Mouse (Mus musculus) frontal cortex, postnatal 10 days (tissue): ENCODE data around the gene Gm10999.
"Not testable (repeated sequence)": the region's sequence is repeated elsewhere in the genome, so short reads cannot be mapped to it uniquely, and the experiment has no call there.

Source experiments
- DNase-seq, 2 experiments: peaks; one replicate each; pipeline ENCODE4 v3.0.0; 2022; ENCODE audit warnings: low spot score in 2 of 2, mixed read lengths in 1 of 2

Gm10999 gene

DNA sequence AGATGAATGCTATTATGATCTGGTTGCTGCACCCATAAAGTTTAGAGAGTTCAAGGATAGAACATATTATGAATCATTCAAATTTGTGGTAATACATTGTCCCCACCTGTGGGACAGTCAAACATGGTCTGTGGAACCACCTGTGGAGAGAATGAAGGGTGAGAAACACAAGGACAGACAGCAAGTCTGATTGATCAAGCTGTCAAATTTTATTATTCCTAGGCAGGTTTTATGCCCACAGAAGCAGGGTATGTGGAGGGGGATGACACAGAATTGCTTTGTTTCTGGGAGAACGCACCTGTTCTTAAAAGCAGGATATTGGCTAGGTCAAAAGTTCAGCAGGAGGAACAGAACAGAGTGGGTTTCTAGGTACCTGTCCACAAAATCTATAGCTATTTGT, at the start of gene Gm10999:
Gene Gm10999 (minus strand): TSS at position 101 of the 400 bp plus-strand sequence.
- DNase-seq, result no peak

DNA sequence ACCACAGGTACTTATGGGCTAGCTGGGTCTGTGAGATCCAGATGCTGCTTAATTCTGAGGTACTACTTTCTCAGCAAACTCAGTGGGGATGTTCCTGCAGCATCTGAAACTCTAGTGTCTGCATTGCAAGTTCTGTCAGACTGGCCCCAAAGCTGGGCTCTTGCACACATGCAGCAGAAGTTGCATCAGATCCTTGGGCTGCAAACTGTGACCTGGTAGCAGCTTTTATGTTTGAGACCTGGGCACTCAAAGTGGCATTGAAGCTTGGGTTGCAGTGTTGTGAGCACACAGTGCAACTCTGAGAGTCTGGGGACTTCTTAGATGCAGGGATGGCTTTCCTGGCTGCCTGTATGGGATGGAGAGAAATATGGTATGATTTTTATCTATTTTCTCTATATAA, 2.0 kb upstream of the Gm10999 start:
- DNase-seq, result no peak

DNA sequence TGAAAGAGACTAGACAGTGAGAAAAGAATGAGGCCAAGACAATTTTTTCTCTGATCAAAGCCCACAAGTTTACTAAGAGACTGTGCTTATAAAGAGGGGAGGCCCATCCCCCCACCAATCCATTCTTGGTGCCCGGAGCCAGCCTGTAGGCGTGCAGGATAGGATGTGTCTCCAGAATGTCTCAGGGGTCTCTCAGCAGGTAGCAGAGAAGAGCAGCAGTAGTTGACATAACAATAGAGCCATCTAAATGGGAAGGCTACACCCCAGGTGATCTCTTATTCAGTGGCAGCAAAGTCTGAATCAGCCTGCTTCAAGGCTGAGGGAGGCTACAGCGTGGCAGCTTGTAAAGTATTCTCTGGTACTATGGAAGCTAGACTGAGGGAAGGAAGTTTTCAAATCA, 15.7 kb downstream of the Gm10999 start:
- not testable (repeated sequence) for DNase-seq
